Mouse (Mus musculus) liver, postnatal 0 days (tissue): ENCODE measurements around the gene Smyd1. TPM values are rescaled to one million over a fixed set of nuclear protein-coding genes. Genes with fewer than 3 reads are reported as not detected.

Experiments used
- ATAC-seq: fragments of 200-750 bp; cut with Nextera tagmentation; 2 replicates; pipeline ENCODE4 v1.8.0; 2017; ENCODE audit warnings: mild to moderate bottlenecking, moderate library complexity
- DNase-seq: peaks from one replicate; pipeline ENCODE4 v3.0.0-alpha.2; 2016
- H3K27ac ChIP-seq: fragments of 300-500 bp; sonication (generic); 2 replicates; pipeline ENCODE4 v1.5.1; 2014; ENCODE audit warnings: antibody characterized with exemption, moderate library complexity, mild to moderate bottlenecking, low read depth
- H3K27me3 ChIP-seq: fragments of 300-500 bp; sonication (generic); 2 replicates; pipeline ENCODE4 v1.6.1; 2014; ENCODE audit warnings: low read length, control low read depth, mixed read lengths; ENCODE audit not compliant: insufficient read depth
- H3K36me3 ChIP-seq: fragments of 300-500 bp; sonication (generic); replicated peaks from 2 replicates; pipeline ENCODE4 v1.6.1; 2014; ENCODE audit warnings: mild to moderate bottlenecking, control low read depth, low read length, moderate library complexity, mixed read lengths; ENCODE audit not compliant: insufficient read depth
- H3K4me1 ChIP-seq: fragments of 300-500 bp; sonication (generic); 2 replicates; pipeline ENCODE4 v1.6.1; 2014; ENCODE audit warnings: antibody characterized with exemption, mild to moderate bottlenecking, control low read depth; ENCODE audit not compliant: insufficient read depth
- H3K4me2 ChIP-seq: fragments of 300-500 bp; sonication (generic); 2 replicates; pipeline ENCODE4 v1.6.1; 2014; ENCODE audit warnings: low read depth, mild to moderate bottlenecking, low read length, moderate library complexity, mixed read lengths
- H3K4me3 ChIP-seq: fragments of 300-500 bp; sonication (generic); 2 replicates; pipeline ENCODE4 v1.5.1; 2014; ENCODE audit warnings: low read depth, low read length
- H3K9ac ChIP-seq: fragments of 300-500 bp; sonication (generic); replicated peaks from 2 replicates; pipeline ENCODE4 v1.6.1; 2014; ENCODE audit warnings: mild to moderate bottlenecking, moderate library complexity
- H3K9me3 ChIP-seq: fragments of 300-500 bp; sonication (generic); 2 replicates; pipeline ENCODE4 v1.6.1; 2016; ENCODE audit warnings: mild to moderate bottlenecking, control low read depth, low read length, mixed read lengths
- CTCF ChIP-seq: sonication (generic); IDR thresholded peaks from 2 replicates; pipeline ENCODE4 v1.5.1; 2016; ENCODE audit warnings: antibody characterized with exemption, low read depth
- EP300 ChIP-seq: IDR thresholded peaks from 2 replicates; pipeline ENCODE4 v1.6.1; 2016; ENCODE audit warnings: antibody characterized with exemption, low read depth, mild to moderate bottlenecking
- WGBS: fragments of 180-500 bp; shearing (Covaris S2); extraction: QIAGEN DNeasy Blood & Tissue Kit; methylation state at CpG from one replicate; pipeline ENCODE4 v1.1.7; 2014; ENCODE audit not compliant: insufficient replicate concordance; 5-methylcytosine and 5-hydroxymethylcytosine counted together
- polyA plus RNA-seq: library from polyadenylated mRNA; unstranded; fragments of >200 nt; fragmentation: Nextera tagmentation; extraction: Ambion mirVana; gene quantifications from 2 replicates; pipeline ENCODE4 v1.2.1, GENCODE M21; 2015

The Smyd1 gene
- polyA plus RNA-seq, 1 experiment from 2014 or later, result 0.22 TPM

- no peaks in the 10 kb centered on the region for H3K36me3 ChIP-seq
- no peaks in the 10 kb centered on the region for H3K27me3 ChIP-seq
- peaks cover 4% of the 10 kb centered on the region; the same call in 1 of the 2 replicates for H3K4me1 ChIP-seq
- no peaks in the 10 kb centered on the region for H3K9me3 ChIP-seq
- no peak overlapping the region for H3K4me2 ChIP-seq
- no peak for TF ChIP-seq EP300
- TF ChIP-seq CTCF, result no peak
- no peak overlapping the region for H3K9ac ChIP-seq
- ATAC-seq (no peak), DNase-seq (peak; percentile 2)
- WGBS, result 87% methylated on average over 3 of the region's 3 CpGs
- H3K4me3 ChIP-seq, result no peak overlapping the region
- no peak overlapping the region for H3K27ac ChIP-seq
These were observed 109.6 kb downstream of the Smyd1 start for GRCm38 (mm10) chr6:71212471-71212870.

GRCm38 (mm10) chr6:71211917-71212316 lies 110.1 kb downstream of the Smyd1 start:
- H3K36me3 ChIP-seq, result no peaks in the 10 kb centered on the region
- ATAC-seq (no peak), DNase-seq (no peak)
- no peak overlapping the region for H3K9ac ChIP-seq
- TF ChIP-seq EP300, result no peak
- no peak for TF ChIP-seq CTCF
- no peaks in the 10 kb centered on the region for H3K9me3 ChIP-seq
- H3K4me1 ChIP-seq, result peaks cover 4% of the 10 kb centered on the region; the same call in 1 of the 2 replicates
- no peak overlapping the region for H3K27ac ChIP-seq
- H3K4me3 ChIP-seq, result no peak overlapping the region
- no peaks in the 10 kb centered on the region for H3K27me3 ChIP-seq
- H3K4me2 ChIP-seq, result no peak overlapping the region
- WGBS, result 47% methylated on average over 7 of the region's 7 CpGs

- 74% methylated on average over 2 of the region's 2 CpGs for WGBS
- Histone ChIP-seq H3K9me3 (no peaks in the 10 kb centered on the region), H3K4me1 (peaks cover 4% of the 10 kb centered on the region; the same call in 1 of the 2 replicates), H3K4me3 (no peak overlapping the region), H3K4me2 (no peak overlapping the region), H3K27ac (no peak overlapping the region), H3K36me3 (peaks cover 9% of the 10 kb centered on the region), H3K9ac (no peak overlapping the region), H3K27me3 (no peaks in the 10 kb centered on the region)
- TF ChIP-seq CTCF (no peak), EP300 (no peak)
- DNase-seq (no peak), ATAC-seq (no peak)
These were observed 113.3 kb downstream of the Smyd1 start for GRCm38 (mm10) chr6:71208691-71209090.

- H3K27me3 ChIP-seq, result no peaks in the 10 kb centered on the region
- no peaks in the 10 kb centered on the region for H3K9me3 ChIP-seq
- H3K36me3 ChIP-seq, result peaks cover 14% of the 10 kb centered on the region
- WGBS, result 83% methylated on average over 8 of the region's 8 CpGs
- H3K9ac ChIP-seq, result no peak overlapping the region
- no peak overlapping the region for H3K27ac ChIP-seq
- no peak for DNase-seq
- no peak overlapping the region for H3K4me2 ChIP-seq
- peaks cover 4% of the 10 kb centered on the region; the same call in 1 of the 2 replicates for H3K4me1 ChIP-seq
- no peak for TF ChIP-seq EP300
- TF ChIP-seq CTCF, result no peak
- no peak overlapping the region for H3K4me3 ChIP-seq
- ATAC-seq, result no peak
These were observed 117.9 kb downstream of the Smyd1 start for GRCm38 (mm10) chr6:71204166-71204565.

GRCm38 (mm10) chr6:71203674-71204073 lies 118.4 kb downstream of the Smyd1 start:
- Histone ChIP-seq H3K36me3 (peaks cover 14% of the 10 kb centered on the region), H3K4me2 (no peak overlapping the region), H3K27ac (no peak overlapping the region), H3K9me3 (no peaks in the 10 kb centered on the region), H3K9ac (no peak overlapping the region), H3K27me3 (no peaks in the 10 kb centered on the region), H3K4me3 (no peak overlapping the region), H3K4me1 (peaks cover 4% of the 10 kb centered on the region)
- DNase-seq, result no peak
- 71% methylated on average over 5 of the region's 5 CpGs for WGBS
- no peak for ATAC-seq
- TF ChIP-seq EP300 (no peak), CTCF (no peak)

GRCm38 (mm10) chr6:71201925-71202324 lies 120.1 kb downstream of the Smyd1 start:
- Histone ChIP-seq H3K9ac (peak overlapping the region; percentile 1; the same call in 1 of the 2 replicates), H3K4me3 (peak overlapping the region; percentile 46), H3K27ac (peak overlapping the region; percentile 81; the same call in 1 of the 2 replicates), H3K27me3 (no peaks in the 10 kb centered on the region), H3K9me3 (no peaks in the 10 kb centered on the region), H3K4me2 (peak overlapping the region; percentile 60), H3K4me1 (peaks cover 17% of the 10 kb centered on the region; the same call in 1 of the 2 replicates), H3K36me3 (peaks cover 14% of the 10 kb centered on the region)
- DNase-seq, result no peak
- no peak for TF ChIP-seq EP300
- no peak for TF ChIP-seq CTCF
- no peak for ATAC-seq
- WGBS, result 53% methylated on average over 5 of the region's 5 CpGs
